Mouse (Mus musculus) heart, embryonic 15.5 days (tissue): ENCODE measurements around the gene Icosl. TPM values are rescaled to one million over a fixed set of nuclear protein-coding genes. Genes with fewer than 3 reads are reported as not detected.
"Not testable (repeated sequence)": the region's sequence is repeated elsewhere in the genome, so short reads cannot be mapped to it uniquely, and the experiment has no call there.

Experiments
- ATAC-seq: fragments of 200-750 bp; cut with Nextera tagmentation; replicated peaks from 2 replicates; pipeline ENCODE4 v1.8.0; 2017; ENCODE audit warnings: low read depth, moderate TSS enrichment; ENCODE audit not compliant: insufficient number of reproducible peaks, insufficient read depth, low FRiP score
- H3K27ac ChIP-seq: fragments of 300-500 bp; sonication (generic); 2 replicates; pipeline ENCODE4 v1.5.1; 2015; ENCODE audit warnings: mild to moderate bottlenecking, inconsistent platforms
- H3K27me3 ChIP-seq: fragments of 300-500 bp; sonication (generic); 2 replicates; pipeline ENCODE4 v1.6.1; 2015; ENCODE audit warnings: inconsistent platforms
- H3K36me3 ChIP-seq: fragments of 300-500 bp; sonication (generic); 2 replicates; pipeline ENCODE4 v1.6.1; 2015; ENCODE audit warnings: mild to moderate bottlenecking, inconsistent platforms
- H3K4me1 ChIP-seq: fragments of 300-500 bp; sonication (generic); replicated peaks from 2 replicates; pipeline ENCODE4 v1.6.1; 2015; ENCODE audit warnings: inconsistent platforms
- H3K4me2 ChIP-seq: fragments of 300-500 bp; sonication (generic); 2 replicates; pipeline ENCODE4 v1.6.1; 2015; ENCODE audit warnings: inconsistent platforms, mild to moderate bottlenecking, moderate library complexity
- H3K4me3 ChIP-seq: fragments of 300-500 bp; sonication (generic); 2 replicates; pipeline ENCODE4 v1.5.1; 2015; ENCODE audit warnings: mild to moderate bottlenecking, inconsistent platforms
- H3K9ac ChIP-seq: fragments of 300-500 bp; sonication (generic); 2 replicates; pipeline ENCODE4 v1.6.1; 2015; ENCODE audit warnings: mild to moderate bottlenecking, inconsistent platforms
- H3K9me3 ChIP-seq: fragments of 300-500 bp; sonication (generic); replicated peaks from 2 replicates; pipeline ENCODE4 v1.6.1; 2016; ENCODE audit warnings: inconsistent platforms
- WGBS: fragments of 180-500 bp; shearing (Covaris S2); methylation state at CpG from one replicate; pipeline ENCODE4 v1.1.7; 2015; ENCODE audit warnings: mixed read lengths; 5-methylcytosine and 5-hydroxymethylcytosine counted together
- polyA plus RNA-seq: library from polyadenylated mRNA; unstranded; fragments of >200 nt; fragmentation: Nextera tagmentation; extraction: Ambion mirVana; gene quantifications from 2 replicates; pipeline ENCODE4 v1.2.1, GENCODE M21; 2015

The Icosl gene
- polyA plus RNA-seq = 1.5 and 2.9 TPM in 2 replicates

DNA sequence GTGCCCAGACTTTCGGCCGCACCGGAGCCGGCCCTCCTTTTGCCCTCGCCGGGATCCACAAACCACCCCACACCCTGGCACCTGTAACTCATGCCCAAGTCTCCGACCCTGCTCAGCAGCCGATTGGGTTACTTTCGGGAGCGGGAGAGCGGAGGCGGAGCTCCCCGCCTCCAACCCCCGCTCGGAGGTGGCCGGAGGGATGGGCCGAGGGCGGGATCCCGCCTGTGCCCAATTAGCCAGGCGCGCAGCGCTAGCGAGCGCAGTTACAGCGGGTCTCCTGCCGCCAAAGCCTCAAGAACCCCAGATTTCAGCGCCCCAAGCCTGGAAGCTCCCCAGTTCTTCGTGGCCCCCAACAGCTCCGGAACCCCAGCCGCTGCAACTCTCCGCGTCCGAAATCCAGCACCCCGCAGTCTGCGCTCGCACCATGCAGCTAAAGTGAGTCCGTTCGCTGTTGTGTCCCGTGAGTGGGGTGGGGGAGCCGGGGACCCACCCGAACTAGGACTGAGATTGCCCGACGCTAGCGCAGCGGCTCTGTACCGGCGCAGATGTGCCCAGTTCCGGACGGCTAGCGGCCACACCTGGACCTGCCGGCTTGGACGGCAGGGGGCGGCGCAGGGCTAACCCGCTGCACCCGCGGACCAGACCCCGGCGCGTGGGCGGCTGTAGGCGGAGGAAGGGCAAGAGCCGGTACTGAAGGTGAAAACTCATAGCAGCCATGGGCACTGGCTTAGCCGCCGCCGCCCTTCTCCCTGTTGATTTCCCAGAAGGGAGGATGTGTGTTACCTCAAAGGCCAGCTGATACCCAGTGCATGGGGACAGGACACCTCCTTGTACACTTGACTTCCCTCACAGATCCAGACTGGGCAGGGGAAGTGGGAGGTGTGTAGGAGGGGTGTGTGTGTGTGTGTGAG lies at the start of gene Icosl:
TSS of gene Icosl (plus strand) at position 202 of the 911 bp plus-strand sequence.
- Histone ChIP-seq H3K4me3 (peak within 1 kb of the TSS; percentile 65), H3K27me3 (peaks cover 20% of the 10 kb centered on the region), H3K9ac (peak within 1 kb of the TSS; percentile 50), H3K4me2 (peak within 1 kb of the TSS; percentile 97), H3K9me3 (no peaks in the 10 kb centered on the region), H3K36me3 (no peaks in the 10 kb centered on the region), H3K27ac (no peak within 1 kb of the TSS), H3K4me1 (peaks cover 13% of the 10 kb centered on the region)
- under 1% methylated on average over 66 of the region's 66 CpGs for WGBS
- ATAC-seq = peak; percentile 85

DNA sequence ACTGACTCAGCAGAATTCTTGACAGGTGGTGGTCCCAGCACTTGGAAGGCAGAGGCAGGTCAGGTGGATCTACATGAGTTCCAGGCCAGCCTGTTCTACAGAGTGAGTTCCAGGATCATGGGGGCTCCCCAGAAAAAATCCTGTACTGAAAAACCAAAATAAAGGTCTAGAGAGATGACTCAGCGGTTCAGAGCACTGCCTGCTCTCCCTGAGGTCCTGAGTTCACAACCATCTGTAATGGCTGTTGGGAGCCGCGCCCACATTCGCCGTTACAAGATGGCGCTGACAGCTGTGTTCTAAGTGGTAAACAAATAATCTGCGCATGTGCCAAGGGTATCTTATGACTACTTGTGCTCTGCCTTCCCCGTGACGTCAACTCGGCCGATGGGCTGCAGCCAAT lies 49.1 kb upstream of the Icosl start:
- not testable (repeated sequence) for H3K36me3 ChIP-seq, H3K9me3 ChIP-seq, ATAC-seq, H3K9ac ChIP-seq, H3K4me2 ChIP-seq, H3K27ac ChIP-seq, H3K27me3 ChIP-seq, H3K4me3 ChIP-seq, H3K4me1 ChIP-seq
- 95% methylated on average over 7 of the region's 11 CpGs for WGBS

GRCm38 (mm10) chr10:78025453-78025852 lies 43.6 kb upstream of the Icosl start:
- WGBS = 70% methylated on average over 6 of the region's 8 CpGs
- H3K4me3 ChIP-seq, H3K9ac ChIP-seq, H3K27me3 ChIP-seq, H3K4me1 ChIP-seq, ATAC-seq, H3K4me2 ChIP-seq, H3K9me3 ChIP-seq, H3K27ac ChIP-seq, H3K36me3 ChIP-seq: not testable (repeated sequence)

DNA sequence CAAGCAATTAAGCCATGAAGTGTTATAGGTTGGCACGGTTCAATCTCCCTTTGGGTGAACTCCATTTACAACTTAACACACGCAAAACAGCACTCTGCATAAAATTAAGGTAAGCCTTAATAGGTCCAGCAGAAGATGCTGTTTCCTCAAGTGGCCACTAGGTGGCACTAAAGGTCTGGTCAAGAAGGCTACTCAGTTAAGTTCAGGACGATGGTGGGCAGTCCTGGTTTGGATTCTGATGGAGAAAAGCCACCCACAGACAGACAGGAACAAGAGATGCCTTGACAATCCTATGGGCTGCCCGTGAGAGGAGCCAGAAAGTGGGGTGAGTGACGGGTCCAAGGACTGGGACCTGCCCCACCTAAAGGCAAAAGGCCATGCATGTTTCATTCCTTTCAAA lies 41.0 kb upstream of the Icosl start:
- Histone ChIP-seq H3K27ac (no peak overlapping the region), H3K4me3 (no peak overlapping the region), H3K9ac (no peak overlapping the region), H3K27me3 (no peaks in the 10 kb centered on the region), H3K4me2 (no peak overlapping the region), H3K36me3 (no peaks in the 10 kb centered on the region), H3K9me3 (no peaks in the 10 kb centered on the region), H3K4me1 (no peaks in the 10 kb centered on the region)
- 0 out of 2 replicates have a peak, but pooled peaks have one; percentile 53 for ATAC-seq
- WGBS = 6% methylated on average over 5 of the region's 5 CpGs

GRCm38 (mm10) chr10:78029080-78029479 lies 40.0 kb upstream of the Icosl start:
- Histone ChIP-seq H3K27ac (no peak overlapping the region), H3K4me2 (no peak overlapping the region), H3K4me1 (no peaks in the 10 kb centered on the region), H3K9me3 (no peaks in the 10 kb centered on the region), H3K36me3 (no peaks in the 10 kb centered on the region), H3K27me3 (no peaks in the 10 kb centered on the region), H3K9ac (no peak overlapping the region), H3K4me3 (no peak overlapping the region)
- ATAC-seq = no peak
- 82% methylated on average over 1 of the region's 1 CpGs for WGBS

DNA sequence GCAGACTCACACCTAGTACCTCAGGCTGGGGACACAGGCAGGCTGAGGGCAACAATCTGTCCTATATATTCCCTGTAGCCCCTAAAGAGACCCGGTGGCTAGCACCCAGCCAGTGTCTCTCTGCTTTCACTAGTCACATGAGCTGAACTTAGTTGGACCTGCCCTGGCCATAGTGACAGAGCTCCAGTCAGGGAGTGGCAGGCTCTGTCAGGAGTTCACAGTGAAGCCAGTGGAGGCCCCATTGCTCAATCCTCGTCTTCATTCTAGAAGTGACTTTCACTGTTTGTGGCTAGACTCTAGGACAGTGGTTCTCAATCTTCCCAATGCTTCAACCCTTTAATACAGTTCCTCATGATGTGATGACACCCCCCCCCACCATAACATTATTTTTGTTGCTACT lies 37.1 kb upstream of the Icosl start:
- Histone ChIP-seq H3K9me3 (no peaks in the 10 kb centered on the region), H3K4me2 (no peak overlapping the region), H3K36me3 (no peaks in the 10 kb centered on the region), H3K27ac (no peak overlapping the region), H3K4me1 (no peaks in the 10 kb centered on the region), H3K4me3 (no peak overlapping the region), H3K27me3 (0 out of 2 replicates have a peak, but pooled peaks cover 3% of the 10 kb centered on the region), H3K9ac (no peak overlapping the region)
- ATAC-seq = no peak
- 76% methylated on average over 2 of the region's 2 CpGs for WGBS

GRCm38 (mm10) chr10:78037139-78037538 lies 32.0 kb upstream of the Icosl start:
- Histone ChIP-seq H3K9ac (no peak overlapping the region), H3K4me3 (no peak overlapping the region), H3K27me3 (peaks cover 12% of the 10 kb centered on the region; the same call in 1 of the 2 replicates), H3K27ac (no peak overlapping the region), H3K9me3 (no peaks in the 10 kb centered on the region), H3K4me2 (no peak overlapping the region), H3K36me3 (no peaks in the 10 kb centered on the region), H3K4me1 (no peaks in the 10 kb centered on the region)
- no peak for ATAC-seq
- 82% methylated on average over 4 of the region's 4 CpGs for WGBS

DNA sequence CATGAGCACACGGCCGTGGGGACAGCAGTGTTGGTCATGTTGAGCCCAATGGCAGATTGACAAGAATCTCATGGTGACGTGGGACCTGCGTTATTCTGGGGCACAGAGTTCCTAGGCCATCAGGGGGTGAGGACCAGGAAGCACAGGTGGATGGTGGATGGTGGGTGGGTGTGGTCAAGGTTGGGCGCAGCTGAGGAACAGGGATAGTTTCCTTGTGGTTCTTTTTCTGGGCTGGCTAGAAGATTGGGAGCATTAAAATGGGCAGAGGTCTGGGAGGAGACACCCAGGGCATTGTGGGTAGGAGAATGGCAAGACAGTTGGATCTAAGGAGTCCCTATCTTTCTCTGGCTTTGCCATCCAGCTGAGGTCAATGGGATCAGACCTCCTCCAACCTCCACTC lies 27.5 kb upstream of the Icosl start, which contains the start of gene Dnmt3l:
TSS of gene Dnmt3l (plus strand) at position 301 of the 400 bp plus-strand sequence.
- no peak within 1 kb of the TSS for H3K27ac ChIP-seq
- ATAC-seq = no peak
- H3K4me1 ChIP-seq = peaks cover 9% of the 10 kb centered on the region
- H3K4me2 ChIP-seq = no peak within 1 kb of the TSS
- H3K9me3 ChIP-seq = no peaks in the 10 kb centered on the region
- 92% methylated on average over 5 of the region's 5 CpGs for WGBS
- no peaks in the 10 kb centered on the region for H3K36me3 ChIP-seq
- peaks cover 20% of the 10 kb centered on the region for H3K27me3 ChIP-seq
- no peak within 1 kb of the TSS for H3K4me3 ChIP-seq
- H3K9ac ChIP-seq = no peak within 1 kb of the TSS

- H3K36me3 ChIP-seq = no peaks in the 10 kb centered on the region
- WGBS = 61% methylated on average over 7 of the region's 7 CpGs
- H3K4me2 ChIP-seq = no peak overlapping the region
- no peak overlapping the region for H3K4me3 ChIP-seq
- no peaks in the 10 kb centered on the region for H3K9me3 ChIP-seq
- no peak overlapping the region for H3K9ac ChIP-seq
- H3K4me1 ChIP-seq = peaks cover 9% of the 10 kb centered on the region
- no peak for ATAC-seq
- no peak overlapping the region for H3K27ac ChIP-seq
- peaks cover 20% of the 10 kb centered on the region for H3K27me3 ChIP-seq
Measured at GRCm38 (mm10) chr10:78042096-78042495, 27.0 kb upstream of the Icosl start.

DNA sequence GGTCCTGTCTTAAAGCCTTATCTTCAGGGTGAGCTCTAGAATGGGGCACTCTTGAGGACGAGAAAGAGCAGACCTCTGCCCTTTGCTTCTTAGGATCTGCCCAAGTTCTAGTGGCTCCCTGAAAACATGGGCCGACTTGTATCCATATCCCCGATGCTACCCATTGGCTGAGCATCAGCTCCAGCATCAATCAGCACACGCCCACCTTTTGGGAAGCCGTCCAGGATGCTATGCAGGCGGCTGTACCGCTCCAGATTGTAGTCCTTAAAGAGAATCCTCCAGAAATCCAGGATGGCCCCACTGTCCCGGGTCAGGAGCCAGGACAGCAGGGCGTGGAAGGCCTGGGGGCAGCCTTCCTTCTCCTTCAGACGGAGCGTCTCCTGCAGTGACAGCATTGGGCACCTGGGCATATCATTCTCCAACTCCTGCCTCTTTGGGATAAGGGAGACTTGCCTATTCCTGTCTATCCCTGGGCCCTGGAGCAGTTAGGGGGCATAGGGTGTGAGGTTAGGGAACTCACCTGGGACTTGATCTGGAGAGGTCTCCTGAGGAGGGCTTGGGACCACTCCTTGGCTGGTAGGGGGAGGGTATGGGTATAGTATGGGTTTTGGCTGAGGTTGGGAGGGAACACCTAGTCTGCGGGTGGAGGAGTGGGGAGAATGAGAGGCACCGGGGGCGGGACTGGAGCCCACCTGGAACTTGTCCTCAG lies 26.3 kb upstream of the Icosl start:
- Histone ChIP-seq H3K9me3 (no peaks in the 10 kb centered on the region), H3K27ac (no peak overlapping the region), H3K4me3 (peak overlapping the region; percentile 26), H3K4me1 (peaks cover 9% of the 10 kb centered on the region), H3K36me3 (no peaks in the 10 kb centered on the region), H3K9ac (no peak overlapping the region), H3K27me3 (peaks cover 20% of the 10 kb centered on the region), H3K4me2 (peak overlapping the region; percentile 52)
- ATAC-seq = no peak
- 54% methylated on average over 14 of the region's 14 CpGs for WGBS

DNA sequence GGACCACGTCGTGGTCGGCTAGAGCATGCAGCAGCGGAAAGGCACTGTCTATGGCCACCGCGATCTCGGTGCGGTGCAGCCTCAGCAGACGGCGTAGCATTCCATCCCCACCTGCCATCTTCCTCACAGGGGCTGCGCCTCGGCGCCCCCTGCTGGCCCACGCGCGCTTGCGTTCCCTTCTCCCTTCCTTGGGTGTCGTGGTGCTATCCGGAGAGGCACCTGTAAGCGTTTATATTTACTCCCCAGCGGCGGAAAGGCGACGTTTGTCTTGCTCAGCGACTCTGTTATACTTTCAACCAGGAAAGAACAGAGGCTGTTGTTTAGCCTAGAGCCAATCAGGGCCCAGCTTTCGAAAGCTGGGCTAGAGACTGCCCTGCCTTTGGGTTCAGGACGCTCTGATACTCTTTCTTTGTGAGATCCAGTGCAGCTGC lies 25.7 kb upstream of the Icosl start, which contains the start of gene Aire:
TSS of gene Aire (minus strand) at position 205 of the 431 bp plus-strand sequence.
- 4% methylated on average over 27 of the region's 27 CpGs for WGBS
- ATAC-seq = no peak
- Histone ChIP-seq H3K4me3 (peak within 1 kb of the TSS; percentile 26), H3K27ac (no peak within 1 kb of the TSS), H3K4me2 (peak within 1 kb of the TSS; percentile 52), H3K9ac (no peak within 1 kb of the TSS), H3K36me3 (no peaks in the 10 kb centered on the region), H3K27me3 (peaks cover 20% of the 10 kb centered on the region), H3K4me1 (peaks cover 9% of the 10 kb centered on the region), H3K9me3 (no peaks in the 10 kb centered on the region)
